Mouse (Mus musculus) lung, adult 18-20 months (tissue): ENCODE data around the gene Fam133b.
A peak's percentile ranks its signal among the peaks of the same experiment; 100 is the strongest.

Experiments
- DNase-seq, 2 experiments: peaks; one replicate each; pipeline ENCODE4 v3.0.0; 2022; ENCODE audit warnings: mixed read lengths in 2 of 2

The Fam133b gene

DNA sequence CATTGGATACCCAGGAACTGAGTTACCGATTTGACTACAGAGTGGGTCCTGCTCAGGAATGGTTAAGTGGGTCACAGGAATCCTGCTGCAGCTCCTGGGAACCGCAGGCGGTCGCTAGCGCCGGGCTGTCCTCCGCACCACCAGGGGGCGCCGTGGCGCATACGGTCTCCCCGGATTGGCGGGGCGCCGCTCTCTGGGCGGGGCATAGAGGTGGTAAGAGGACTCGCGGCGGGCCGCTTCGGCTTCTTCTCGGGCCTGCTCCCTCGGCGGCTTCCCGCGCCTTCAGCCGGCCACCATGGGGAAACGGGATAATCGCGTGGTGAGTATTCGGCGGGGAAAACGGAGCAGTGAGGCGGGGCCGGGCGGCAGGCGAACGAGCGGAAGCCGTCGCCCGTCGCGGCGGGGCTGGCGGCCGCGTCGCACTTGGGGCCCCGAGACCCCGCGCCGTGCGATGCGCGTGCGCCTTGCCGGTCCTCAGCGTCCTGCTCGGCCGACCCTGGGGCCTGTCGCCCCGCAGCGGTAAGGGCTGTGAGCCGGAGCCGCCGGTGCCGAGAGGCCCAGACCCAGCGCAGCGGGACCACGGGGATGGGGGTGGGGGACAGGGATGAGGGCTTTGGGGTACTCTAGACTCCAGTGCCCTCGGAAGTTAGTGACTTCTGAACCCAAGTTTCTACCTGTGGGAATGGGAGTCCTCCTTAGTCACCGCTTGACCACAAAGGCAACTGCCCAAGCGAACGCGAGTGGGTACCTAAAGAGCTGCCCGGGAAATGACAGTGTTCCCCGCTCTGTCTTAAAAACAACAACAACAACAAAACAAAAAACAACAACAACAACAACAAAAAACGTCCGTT lies at the start of gene Fam133b:
Gene Fam133b (plus strand): TSS at position 205 of the 851 bp plus-strand sequence.
- DNase-seq = peak; percentile 93 to 94

DNA sequence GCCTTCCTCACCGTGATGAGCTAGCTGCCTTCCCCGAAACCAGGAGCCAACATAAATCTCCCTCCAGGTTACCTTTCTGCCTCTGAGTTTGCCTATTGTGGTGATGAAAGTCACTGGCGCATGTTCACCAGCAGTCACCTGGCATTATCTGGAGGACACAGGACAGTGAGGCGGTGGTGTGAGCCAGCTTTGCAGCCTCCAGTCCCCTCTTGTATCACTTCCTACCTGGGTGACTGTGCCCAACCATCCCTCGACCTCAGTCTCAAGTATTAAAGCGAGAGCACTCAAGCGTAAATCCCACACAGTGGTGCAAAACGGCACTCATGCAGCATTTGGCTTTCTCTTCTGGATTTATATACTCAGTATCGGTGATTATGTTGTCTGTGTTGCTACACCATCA lies 49.7 kb upstream of the Fam133b start:
- DNase-seq = no peak

DNA sequence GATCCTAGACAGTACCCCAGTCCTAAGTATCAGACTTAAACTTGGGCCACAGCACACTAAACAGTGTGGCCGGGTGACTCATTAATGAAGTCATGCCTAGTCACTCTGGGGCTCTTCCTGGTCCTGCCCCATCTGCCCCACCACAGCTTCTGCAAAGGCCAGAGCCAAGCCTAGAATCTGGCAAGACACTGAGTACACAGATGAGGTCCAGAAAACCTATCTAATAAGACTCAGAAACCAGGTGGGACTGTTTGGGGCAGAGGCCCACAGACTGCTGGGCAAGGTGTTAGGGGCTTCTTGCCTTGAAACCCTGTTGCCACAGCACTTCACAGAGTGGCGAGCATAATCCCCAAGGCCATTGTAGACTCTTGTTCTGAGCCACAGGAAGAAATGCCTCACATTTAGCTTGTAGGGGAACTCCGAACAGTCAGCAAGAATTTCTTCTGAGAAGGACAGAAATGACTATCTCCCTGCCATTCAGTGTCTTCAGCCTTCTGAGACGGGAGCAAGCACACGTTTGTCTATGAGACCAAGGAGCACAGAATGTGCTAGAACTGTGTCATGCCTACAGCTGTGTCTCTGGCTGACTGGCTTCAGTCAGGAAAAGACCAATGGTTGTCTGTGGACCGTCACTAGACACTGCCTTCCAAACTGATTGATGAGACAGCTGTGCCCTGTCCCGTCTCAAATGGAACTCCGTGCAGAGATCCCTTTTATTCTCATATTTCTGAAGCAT lies 49.0 kb upstream of the Fam133b start:
- peak in 1 of 2 experiments; percentile 30 for DNase-seq

DNA sequence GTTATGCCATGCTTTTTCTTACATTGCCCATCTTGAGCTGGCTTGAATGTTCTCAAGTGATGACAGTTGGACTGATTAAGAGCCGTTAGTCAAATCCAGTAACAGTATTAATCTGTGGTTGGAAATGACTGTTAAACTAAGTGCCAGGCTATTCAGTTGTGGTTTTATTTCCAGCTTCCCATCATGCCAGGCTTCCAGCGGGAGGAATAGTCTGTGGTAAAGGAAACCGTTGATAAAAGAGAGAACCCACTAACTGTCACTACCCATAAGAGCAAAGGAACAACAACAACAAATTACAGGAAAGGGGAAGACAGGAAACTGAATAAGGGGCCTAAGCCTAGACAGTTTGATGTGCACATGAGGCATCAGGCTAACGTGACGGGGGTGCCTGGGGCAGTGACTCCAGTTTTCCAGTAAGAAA lies 46.1 kb upstream of the Fam133b start:
- DNase-seq = no peak

DNA sequence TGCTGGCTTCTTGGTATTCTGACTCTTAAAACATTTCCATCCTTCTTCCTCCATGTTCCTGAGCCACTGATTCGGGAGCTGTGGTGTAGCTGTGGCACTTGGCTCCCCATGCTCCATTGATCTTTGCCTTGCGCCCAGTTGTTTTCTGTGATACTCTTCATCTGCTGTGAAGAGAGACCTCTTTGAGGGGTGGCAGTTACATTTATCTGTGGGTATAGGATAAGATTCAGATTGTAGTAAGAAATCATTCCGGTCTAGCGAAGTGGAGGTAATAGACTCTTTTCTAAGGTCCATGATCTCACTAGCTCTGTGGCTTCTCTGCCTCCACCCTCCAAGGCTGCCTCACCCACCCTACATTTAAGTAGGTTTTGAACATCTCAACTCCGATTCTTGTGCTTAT lies 43.3 kb upstream of the Fam133b start:
- DNase-seq = no peak

DNA sequence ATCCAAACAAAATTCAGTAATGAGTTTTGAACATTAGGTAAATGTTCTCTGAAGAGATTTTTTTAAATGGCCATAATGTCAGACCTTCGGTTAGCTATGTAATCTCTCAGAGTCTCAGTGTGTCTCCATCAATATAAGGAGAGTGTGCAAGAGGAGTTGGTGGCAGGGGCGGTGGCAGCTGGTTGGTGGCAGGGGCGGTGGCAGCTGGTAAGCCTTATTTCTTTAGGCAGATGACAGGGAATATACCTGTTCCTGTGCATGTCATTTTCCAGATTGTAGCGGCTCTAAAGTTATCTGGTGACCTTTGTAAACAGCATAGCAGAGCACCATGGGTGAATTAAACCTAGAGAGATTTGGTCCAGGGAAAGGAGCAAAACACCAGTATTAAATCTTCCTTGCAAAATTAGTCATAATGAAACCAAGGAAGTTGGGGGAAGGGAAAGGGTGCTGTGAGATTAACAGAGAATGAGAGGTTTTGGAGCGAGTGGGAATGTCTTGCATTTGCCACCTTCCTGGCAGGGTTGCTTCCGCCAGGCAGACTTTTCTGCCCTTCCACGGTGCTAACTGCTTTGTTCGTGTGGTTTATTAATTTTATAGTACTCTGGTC lies 42.6 kb upstream of the Fam133b start:
- DNase-seq = no peak

DNA sequence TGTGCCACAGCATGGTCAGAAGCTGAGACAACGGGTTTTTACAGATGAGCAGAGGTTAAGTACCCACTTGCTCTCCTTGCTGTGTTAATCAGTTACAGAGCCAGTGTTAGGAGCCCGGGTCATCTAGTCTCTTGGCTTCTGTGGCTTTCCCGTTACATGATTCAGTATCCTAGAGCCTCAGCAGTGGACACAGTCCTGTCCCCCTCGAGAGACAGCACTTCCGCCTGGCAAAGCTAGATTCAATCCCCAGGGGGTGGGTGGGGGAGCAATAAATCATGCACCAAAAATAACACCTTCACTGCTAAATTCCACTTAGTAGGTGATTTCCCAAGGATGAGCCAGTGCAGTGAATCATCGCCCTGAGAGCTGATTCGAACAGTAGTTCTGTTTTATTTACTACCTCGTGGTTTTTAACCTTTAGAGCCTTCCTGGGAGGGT lies 42.0 kb upstream of the Fam133b start:
- DNase-seq = peak; percentile 25 to 33

DNA sequence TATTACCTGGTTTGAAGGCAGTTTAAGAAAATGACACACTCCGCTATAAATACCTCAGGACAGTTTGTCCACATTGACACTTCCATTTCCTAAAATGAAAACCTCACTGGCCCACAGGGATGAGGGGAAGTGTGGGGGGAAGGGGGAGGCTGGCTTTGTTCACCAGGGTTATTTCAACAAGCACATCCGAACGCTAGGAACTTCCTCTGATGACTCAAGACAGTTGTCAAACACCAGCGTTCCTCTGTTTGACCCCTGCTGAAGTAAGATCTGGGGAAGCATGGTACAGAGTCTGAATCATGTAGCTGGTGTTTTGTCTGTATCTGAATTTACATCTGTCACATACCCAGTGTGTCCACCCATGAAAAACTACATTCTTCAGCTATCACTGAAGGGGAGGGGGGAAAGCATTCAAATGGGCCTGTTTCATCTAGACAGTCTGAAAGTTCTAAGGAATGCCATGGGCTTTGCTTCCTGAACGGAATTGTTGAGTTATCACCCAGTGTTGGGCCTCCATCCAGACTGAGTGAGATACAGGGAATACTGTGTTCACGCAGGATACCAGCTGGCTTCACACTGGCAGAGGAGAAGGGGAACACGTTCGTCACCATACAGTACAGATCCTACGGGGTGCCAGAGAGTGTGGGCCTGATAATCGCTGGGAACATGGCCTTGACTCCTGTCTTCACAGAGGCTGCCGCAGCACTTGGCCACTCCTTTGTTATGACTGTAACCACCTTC lies 40.9 kb upstream of the Fam133b start:
- peak; percentile 79 to 86 for DNase-seq

DNA sequence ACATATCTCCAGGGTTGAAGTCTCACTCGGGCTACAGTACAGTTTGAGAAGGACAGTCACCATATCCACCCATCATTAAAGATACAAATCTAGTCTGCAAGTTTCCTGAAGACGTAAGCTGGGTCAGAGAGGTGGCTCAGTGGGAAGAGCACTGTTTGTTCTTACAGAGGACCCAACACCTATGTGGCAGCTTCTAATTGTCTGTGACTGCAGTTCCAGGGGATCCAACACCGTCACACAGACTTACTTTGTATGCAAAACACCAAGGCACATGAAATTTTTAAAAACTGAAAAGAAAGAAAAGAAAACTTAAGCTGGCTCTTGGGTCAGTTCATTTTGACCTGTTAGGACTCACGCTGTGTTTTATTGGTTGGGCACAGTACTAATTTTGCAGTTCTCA lies 40.3 kb upstream of the Fam133b start:
- no peak for DNase-seq

DNA sequence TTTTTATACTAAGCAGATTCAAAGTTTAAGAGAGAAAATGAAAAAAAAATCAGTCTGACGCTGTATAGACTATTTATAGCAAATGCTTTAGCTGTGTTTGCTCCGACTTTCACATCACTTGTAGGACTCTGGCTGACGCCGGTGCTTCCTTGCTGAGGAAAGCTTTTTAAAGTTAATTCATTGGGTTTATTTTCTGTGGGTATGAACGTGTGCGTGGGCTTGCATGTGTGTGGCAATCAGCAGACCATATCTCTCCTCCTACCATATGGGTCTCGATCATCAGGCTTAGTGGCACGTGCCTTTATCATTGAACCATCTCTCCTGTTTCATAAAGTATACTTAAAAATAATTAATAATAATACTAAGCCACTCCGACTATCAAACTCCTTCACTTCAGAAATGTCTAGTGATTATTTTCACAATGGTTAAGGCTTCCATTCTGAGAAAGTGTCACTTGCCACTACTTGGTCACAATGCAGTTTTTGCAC lies 39.8 kb upstream of the Fam133b start:
- no peak for DNase-seq

DNA sequence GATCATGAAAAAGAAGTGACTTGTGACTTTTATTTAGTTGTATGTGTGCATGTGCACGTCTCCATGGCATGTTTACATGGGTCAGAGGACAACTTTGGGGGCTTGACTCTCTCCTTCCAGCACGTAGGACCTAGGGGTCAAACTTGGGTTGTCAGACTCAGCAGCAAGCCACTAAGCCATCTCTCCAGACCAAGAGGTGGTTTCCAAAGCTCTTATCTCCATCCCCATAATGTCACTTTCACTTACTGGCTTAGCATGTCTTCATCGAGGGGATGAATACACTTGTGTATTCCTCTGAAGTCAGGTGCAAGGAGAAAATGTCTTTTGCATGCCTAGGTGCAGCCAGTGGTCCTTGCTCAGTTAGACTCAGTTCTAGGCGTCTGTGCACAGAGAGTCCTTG lies 39.2 kb upstream of the Fam133b start:
- DNase-seq = no peak

DNA sequence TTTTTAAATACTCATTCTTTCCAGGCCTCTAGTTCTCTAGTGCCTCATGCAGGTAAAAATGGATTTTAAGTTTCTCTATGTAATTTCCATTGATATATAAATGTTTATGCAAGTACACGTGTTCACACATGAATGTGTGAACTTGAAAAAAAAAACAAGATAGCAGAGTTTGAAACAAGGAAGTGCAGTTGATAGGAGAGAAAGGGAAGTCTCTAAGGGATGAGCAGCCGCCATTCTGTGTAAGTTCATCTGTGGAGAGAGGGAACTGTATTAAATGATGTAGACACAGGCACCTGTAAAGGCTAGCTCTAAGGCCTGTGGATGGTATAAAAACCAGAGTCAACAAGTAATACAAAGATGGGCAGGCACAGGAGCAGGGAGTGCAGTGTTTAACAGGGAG lies 38.1 kb upstream of the Fam133b start:
- DNase-seq = no peak

DNA sequence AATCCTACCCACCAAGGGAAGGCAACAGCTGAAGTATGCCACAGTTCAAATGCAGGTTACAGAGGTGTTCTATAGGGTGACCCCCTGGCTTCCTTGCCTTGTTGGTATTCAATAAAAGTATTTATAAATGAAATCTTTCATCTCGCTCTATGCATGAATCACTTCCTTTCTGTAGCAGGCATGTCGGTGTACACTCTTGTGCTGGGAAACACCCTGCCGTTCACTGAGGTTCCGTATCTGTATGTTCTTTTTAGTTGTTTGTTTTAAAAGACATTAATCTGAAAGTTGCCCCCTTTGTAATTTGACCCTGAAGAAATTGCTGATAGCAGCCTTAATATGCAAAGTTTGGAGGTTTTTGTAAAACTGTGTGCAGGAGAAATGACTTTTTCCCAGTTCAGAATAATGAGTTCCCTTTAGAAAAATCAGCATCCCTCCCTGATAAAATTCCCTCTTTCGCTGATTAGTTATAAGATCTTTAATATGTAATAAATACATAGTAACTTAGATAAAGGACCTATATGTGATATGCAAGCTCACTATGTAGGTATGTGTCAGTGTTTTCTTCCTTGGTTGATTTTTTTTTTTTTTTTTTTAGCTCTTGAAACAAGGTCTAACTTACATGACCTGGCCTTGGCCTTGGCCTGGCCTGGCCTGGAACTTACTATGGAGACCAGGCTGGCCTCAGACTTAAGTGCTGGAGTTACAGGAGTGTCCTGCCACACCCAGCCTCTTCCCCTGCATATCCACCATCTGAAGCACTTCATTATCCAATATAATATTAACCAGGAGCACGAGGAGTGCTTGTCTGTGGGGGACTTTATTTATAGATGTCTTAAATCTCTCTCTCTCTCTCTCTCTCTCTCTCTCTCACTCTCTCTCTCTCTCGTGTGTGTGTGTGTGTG lies 34.9 kb upstream of the Fam133b start:
- DNase-seq = no peak

DNA sequence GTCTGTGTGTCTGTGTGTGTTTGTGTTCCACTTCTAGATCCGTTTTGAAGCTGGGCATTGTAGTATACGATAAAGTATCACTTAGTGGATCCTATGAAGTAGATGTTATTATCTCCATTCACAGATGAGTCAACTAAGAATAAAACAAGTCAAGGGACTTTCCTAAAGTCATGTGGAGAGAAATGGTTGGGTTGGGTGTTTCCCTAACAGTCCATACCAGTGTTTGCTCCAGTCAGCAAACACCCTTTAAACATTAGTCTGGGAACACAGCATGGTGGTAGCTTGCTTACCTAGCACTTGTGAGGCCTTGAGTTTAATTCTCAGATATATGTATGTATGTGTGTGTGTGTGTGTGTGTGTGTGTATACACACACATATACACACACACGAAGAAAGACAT lies 34.1 kb upstream of the Fam133b start:
- no peak for DNase-seq

DNA sequence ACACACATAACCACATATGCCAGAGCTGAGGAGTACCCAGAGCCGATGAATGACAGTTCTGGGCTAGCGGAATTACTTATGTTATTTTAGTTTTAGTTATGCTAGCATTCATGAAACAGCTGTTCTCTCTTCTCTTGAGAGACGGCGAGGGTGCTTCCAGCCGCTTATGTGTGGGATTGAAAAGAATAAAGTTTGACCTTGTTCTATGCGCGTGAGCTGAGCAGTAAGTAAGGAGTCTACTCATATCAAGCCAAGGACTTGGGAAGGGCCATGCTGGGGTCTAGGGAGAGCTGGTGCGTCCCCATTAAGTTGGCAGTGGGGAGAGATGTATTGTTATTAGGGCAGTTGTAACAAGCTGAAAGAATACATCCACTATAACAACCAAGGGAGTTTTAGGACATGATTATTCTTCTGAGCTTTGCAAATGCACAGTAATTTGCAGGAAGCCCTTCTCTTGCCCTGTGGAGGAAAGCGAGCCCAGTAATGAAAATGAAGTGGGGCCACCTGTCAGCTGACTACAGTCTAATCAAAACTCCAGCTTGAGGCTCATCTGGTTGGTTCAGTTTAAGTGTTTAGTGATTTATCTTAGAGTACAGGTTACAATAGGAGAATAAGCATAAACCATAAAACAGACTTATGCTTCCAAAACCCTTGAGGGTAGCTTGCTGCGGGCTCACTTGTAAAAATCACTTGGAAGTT lies 32.4 kb upstream of the Fam133b start:
- DNase-seq = no peak

DNA sequence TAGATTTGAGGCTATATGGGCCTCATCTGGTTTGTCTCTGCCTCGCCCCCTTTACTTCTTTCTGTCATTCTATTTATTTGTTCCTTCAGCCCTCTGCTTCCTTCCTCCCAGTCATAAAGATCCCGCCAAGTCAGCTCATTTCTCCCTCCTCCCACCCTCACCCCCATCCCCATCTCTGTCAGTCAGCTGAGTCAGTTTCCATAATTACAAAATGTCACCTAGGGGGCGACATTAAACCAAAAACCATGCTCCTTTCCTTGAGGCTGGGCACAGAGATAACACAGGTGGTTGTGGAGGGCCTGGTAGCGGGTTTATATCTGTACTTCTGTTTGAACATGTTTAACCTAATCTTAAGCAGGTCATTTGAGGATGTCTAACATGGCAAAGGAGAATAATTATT lies 31.0 kb upstream of the Fam133b start:
- DNase-seq = no peak

DNA sequence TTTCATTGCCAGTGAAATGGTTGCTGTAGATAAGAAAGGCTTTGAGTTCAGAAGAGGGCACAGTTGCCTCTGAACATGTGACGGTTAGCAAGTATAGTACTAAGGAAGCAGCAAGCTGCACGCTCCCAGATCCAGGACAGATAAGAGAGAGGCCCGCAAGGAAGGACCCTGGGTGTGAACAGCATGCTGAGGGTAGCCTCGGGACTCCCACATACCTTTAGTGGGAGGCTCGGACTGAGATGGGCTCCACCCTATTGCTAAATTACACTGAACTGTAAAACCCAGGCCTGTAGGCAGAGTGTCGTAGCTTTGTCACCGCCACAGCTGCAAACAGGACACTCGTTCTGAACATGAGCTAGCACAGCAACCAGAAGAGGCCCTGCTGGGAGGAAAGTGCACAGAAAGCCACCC lies 28.7 kb upstream of the Fam133b start:
- no peak for DNase-seq

DNA sequence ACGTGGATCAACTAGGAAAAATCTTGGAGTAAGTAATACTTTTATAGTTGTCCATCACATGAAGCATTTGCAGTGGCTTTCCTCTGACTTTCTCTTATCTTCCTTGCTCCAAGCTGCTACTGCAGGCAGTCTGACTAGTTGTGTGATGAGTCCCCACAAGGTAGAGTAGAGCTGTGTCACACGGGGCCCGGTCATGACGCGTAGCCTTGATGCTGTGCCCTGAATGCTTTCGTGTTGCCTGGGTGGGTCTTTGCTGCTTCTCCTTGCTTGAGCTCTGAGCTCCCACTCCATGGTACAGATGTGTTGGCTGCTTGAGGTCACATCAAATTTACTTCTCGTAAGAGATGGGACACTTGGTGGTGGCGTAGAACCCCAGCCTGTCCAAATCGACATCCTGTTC lies 28.2 kb upstream of the Fam133b start:
- no peak for DNase-seq

DNA sequence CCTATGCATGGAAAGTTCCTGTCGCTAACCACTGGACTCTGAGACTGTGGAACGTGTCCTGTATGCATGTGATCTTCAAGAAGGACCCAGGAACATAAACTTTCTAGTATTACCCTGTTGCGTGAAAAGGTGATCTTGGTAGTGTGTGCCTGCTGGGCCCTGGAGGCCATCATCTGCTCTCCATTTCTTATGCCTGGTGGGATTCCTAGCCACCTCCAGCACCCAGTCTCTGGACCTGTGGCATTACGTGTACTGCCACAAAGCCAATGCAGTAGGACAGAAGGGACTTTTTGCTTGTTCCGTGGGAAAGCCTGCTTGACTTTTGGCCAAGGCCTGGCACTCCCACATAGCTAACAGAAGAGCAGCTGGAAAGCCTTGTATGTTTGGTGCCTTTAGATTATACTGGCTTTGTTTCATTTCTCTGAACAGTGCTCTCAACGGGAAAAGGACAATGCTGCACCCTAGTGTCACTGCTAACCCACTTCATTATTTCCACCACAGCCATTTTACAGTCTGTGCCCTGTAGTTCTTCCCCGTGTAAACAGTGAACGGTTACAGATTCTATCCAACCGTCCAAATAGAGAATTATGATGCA lies 27.1 kb upstream of the Fam133b start:
- peak; percentile 25 to 48 for DNase-seq

DNA sequence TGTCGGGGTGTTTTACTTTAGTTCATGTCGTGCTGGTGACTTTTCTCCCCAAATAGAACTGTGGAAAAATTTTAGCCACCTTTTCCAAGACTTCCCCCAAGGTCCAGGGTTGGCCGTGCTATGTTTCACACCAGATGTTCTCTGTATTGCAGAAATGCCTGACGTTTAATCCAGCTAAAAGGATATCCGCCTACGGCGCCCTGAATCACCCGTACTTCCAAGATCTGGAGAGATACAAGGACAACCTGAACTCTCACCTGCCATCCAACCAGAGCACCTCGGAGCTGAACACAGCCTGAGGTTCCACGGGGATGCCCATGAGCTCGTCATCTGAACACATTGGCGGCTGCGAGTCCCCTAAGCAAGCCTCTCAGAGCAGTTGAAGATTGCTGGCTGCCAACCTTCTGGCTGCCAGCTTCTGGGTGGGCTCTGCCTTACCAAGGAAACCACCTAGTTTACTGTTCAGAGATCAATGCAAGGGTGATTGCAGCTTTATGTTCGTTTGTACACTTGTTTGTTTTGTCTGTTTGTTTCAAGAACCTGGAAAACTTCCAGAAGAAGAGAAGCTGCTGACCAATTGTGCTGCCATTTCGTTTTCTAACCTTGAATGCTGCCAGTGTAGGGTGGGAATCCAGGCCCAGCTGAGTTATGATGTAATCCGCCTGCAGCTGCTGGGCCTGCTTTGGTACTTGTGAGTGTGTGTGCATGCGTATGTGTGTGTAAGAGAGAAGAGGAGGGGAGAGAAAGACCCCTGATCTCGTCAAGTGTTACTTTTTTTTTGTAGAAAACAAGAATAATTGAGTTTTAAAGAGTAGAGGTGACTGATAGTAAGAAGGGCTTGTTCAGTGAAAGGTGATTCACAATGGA lies 22.9 kb upstream of the Fam133b start:
- no peak for DNase-seq
